Comparison of ENCODE assay signal across 18 mouse cellular contexts in the genomic region with DNA sequence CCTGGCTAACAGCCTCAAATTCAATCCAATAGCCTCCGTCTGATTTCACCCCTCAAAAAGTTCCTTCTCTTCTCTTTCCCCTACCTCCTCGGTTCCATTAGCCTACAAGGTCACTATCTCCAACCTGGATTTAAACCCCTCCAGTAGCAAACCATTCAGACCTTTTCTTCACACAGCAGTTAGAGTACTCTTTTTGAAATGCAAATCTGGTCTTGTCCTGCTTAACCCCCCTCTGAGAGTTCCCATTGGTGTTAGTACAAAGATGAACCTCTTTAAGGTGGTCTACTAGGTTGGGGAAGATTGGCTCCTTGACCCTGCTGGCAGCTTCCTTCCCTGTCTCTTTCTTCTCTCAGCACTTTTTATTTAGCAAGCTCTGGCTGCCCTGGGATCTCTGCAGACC. TPM values are rescaled to one million over a fixed set of nuclear protein-coding genes. Genes with fewer than 3 reads are reported as not detected.
DNase-seq lines count a peak whose midpoint lies in the region; ATAC-seq lines count a peak whose summit lies in the region.
"Had no signal": no experiment of that assay in that cellular context is flagged by ENCODE, and none has a peak within 500 bp of the region (broad histone marks: within the 10 kb centered on the region; RNA-seq: fewer than 3 reads in every experiment).

No protein-coding gene starts in this region.

- peak overlapping the region; percentile 39 for H3K4me2 ChIP-seq in forebrain, embryonic 13.5 days
- 0 out of 2 replicates have a peak overlapping the region, but pooled peaks have one; percentile 3 for H3K4me2 ChIP-seq in midbrain, embryonic 12.5 days (replicated peaks)
- H3K4me2 ChIP-seq: embryonic facial prominence, embryonic 15.5 days; liver, embryonic 11.5 days; lung, embryonic 14.5 days had no signal

- H3K9ac ChIP-seq in forebrain, embryonic 13.5 days = 0 out of 2 replicates have a peak overlapping the region, but pooled peaks have one; percentile 30
- no peak overlapping the region for H3K9ac ChIP-seq in midbrain, embryonic 12.5 days (replicated peaks)
- H3K9ac ChIP-seq: embryonic facial prominence, embryonic 15.5 days; lung, embryonic 14.5 days; neural tube, embryonic 13.5 days had no signal

- H3K27me3 ChIP-seq in heart, embryonic 10.5 days (ENCODE audit: insufficient read depth, poor library complexity, severe bottlenecking) = no peaks in the 10 kb centered on the region
- H3K27me3 ChIP-seq in forebrain, embryonic 13.5 days = no peaks in the 10 kb centered on the region
- H3K27me3 ChIP-seq in midbrain, embryonic 12.5 days = no peaks in the 10 kb centered on the region; the same call in 1 of the 2 replicates
- H3K27me3 ChIP-seq: CH12.LX; embryonic facial prominence, embryonic 15.5 days; neural tube, embryonic 13.5 days had no signal

- no peak for ATAC-seq in forebrain, embryonic 13.5 days
- ATAC-seq in midbrain, embryonic 12.5 days (ENCODE audit: low FRiP score, low read depth) = no peak
- ATAC-seq in megakaryocyte-erythroid progenitor cell, adult 5-6 weeks (replicated peaks; ENCODE audit: low FRiP score, low TSS enrichment, poor library complexity, severe bottlenecking) = no peak

- H3K36me3 ChIP-seq in heart, embryonic 10.5 days = no peaks in the 10 kb centered on the region
- H3K36me3 ChIP-seq in forebrain, embryonic 13.5 days (ENCODE audit: poor library complexity, severe bottlenecking) = no peaks in the 10 kb centered on the region
- no peaks in the 10 kb centered on the region for H3K36me3 ChIP-seq in midbrain, embryonic 12.5 days
- H3K36me3 ChIP-seq: embryonic facial prominence, embryonic 15.5 days; neural tube, embryonic 13.5 days had no signal

- no peak overlapping the region for H3K4me3 ChIP-seq in heart, embryonic 10.5 days
- H3K4me3 ChIP-seq in forebrain, embryonic 13.5 days = no peak overlapping the region
- no peak overlapping the region for H3K4me3 ChIP-seq in midbrain, embryonic 12.5 days
- H3K4me3 ChIP-seq: embryonic facial prominence, embryonic 15.5 days; neural tube, embryonic 13.5 days had no signal

- peak overlapping the region; percentile 12; the same call in 1 of the 2 replicates for H3K27ac ChIP-seq in heart, embryonic 10.5 days
- peak overlapping the region; percentile 44; the same call in 1 of the 2 replicates for H3K27ac ChIP-seq in forebrain, embryonic 13.5 days
- no peak overlapping the region for H3K27ac ChIP-seq in midbrain, embryonic 12.5 days (replicated peaks)
- H3K27ac ChIP-seq: embryonic facial prominence, embryonic 15.5 days; neural tube, embryonic 13.5 days had no signal

- H3K9me3 ChIP-seq in heart, embryonic 10.5 days = no peaks in the 10 kb centered on the region
- no peaks in the 10 kb centered on the region for H3K9me3 ChIP-seq in forebrain, embryonic 13.5 days (replicated peaks)
- H3K9me3 ChIP-seq in midbrain, embryonic 12.5 days = no peaks in the 10 kb centered on the region
- H3K9me3 ChIP-seq: embryonic facial prominence, embryonic 15.5 days; neural tube, embryonic 13.5 days had no signal

- 30% methylated on average over 2 of the region's 2 CpGs for WGBS in heart, embryonic 10.5 days
- 7% methylated on average over 2 of the region's 2 CpGs for WGBS in forebrain, embryonic 13.5 days
- WGBS in midbrain, embryonic 12.5 days = 9% methylated on average over 2 of the region's 2 CpGs

- intact Hi-C loops in heart, postnatal 36 days (cut with DNase I) = no loop called here

- DNase-seq in heart, embryonic 10.5 days (ENCODE audit: low spot score) = no peak
- no peak for DNase-seq in heart, postnatal 36 days
- peak; percentile 90 for DNase-seq in ES-CJ7 (ENCODE audit: low read depth, low spot score)
- no peak for DNase-seq in testis, postnatal 14 days (ENCODE audit: low spot score)
- DNase-seq: cerebellum, adult 9-10 months; gastrocnemius, postnatal 10 days; layer of hippocampus, postnatal 36 days; lung, embryonic 14.5 days; lung, postnatal 4 days; right cerebral cortex, postnatal 4 days; thymus, postnatal 36 days had no signal

- H3K4me1 ChIP-seq in heart, embryonic 10.5 days = peaks cover 32% of the 10 kb centered on the region
- peaks cover 69% of the 10 kb centered on the region for H3K4me1 ChIP-seq in forebrain, embryonic 13.5 days
- peaks cover 53% of the 10 kb centered on the region for H3K4me1 ChIP-seq in midbrain, embryonic 12.5 days

RNA-seq across cellular contexts. Expression of gene Sgce, which starts 8.3 kb away (rescaled TPM):
- 52.9 and 58.3 TPM in 2 replicates for polyA plus RNA-seq in heart, embryonic 10.5 days (2016; fragmentation: Nextera tagmentation; extraction: Ambion mirVana)
- total RNA-seq in heart, postnatal 36 days (2021) = 10 to 100 TPM; 20.8 to 22.5 TPM
- polyA plus RNA-seq in forebrain, embryonic 13.5 days (2015; fragmentation: Nextera tagmentation; extraction: Ambion mirVana) = 51.3 and 56.4 TPM in 2 replicates
- 62.6 and 67.3 TPM in 2 replicates for polyA plus RNA-seq in midbrain, embryonic 12.5 days (2016; fragmentation: Nextera tagmentation; extraction: Ambion mirVana)
- total RNA-seq in megakaryocyte-erythroid progenitor cell, adult 5-6 weeks (2014; fragmentation: Nextera tagmentation) = 0.57 TPM in 1 of 2 replicates, not detected in the other
- 1.0 and 4.4 TPM in 2 replicates for total RNA-seq in megakaryocyte-erythroid progenitor cell, adult 5-6 weeks (2017)
- total RNA-seq: CH12.LX had no signal

RNA-seq across cellular contexts. Expression of gene Peg10, which starts 8.4 kb away (rescaled TPM):
- 5.9 and 16.6 TPM in 2 replicates for polyA plus RNA-seq in heart, embryonic 10.5 days (2016; fragmentation: Nextera tagmentation; extraction: Ambion mirVana)
- total RNA-seq in heart, postnatal 36 days (2021) = 1 to 10 TPM; 1.1 to 1.2 TPM
- polyA plus RNA-seq in forebrain, embryonic 13.5 days (2015; fragmentation: Nextera tagmentation; extraction: Ambion mirVana) = 7.4 and 8.3 TPM in 2 replicates
- 6.4 and 7.6 TPM in 2 replicates for polyA plus RNA-seq in midbrain, embryonic 12.5 days (2016; fragmentation: Nextera tagmentation; extraction: Ambion mirVana)
- total RNA-seq in megakaryocyte-erythroid progenitor cell, adult 5-6 weeks (2014; fragmentation: Nextera tagmentation) = 0.25 and 0.61 TPM in 2 replicates
- total RNA-seq in megakaryocyte-erythroid progenitor cell, adult 5-6 weeks (2017) = 0.28 and 1.4 TPM in 2 replicates
- total RNA-seq: CH12.LX had no signal
